Mouse (Mus musculus): ENCODE measurements at regions not wholly inside any gene's neighbourhood (a gene's known extent, or its start where the extent isn't known, plus 50 kb on each side); places are given as distances from the start of the nearest gene placed in this dataset.

DNA sequence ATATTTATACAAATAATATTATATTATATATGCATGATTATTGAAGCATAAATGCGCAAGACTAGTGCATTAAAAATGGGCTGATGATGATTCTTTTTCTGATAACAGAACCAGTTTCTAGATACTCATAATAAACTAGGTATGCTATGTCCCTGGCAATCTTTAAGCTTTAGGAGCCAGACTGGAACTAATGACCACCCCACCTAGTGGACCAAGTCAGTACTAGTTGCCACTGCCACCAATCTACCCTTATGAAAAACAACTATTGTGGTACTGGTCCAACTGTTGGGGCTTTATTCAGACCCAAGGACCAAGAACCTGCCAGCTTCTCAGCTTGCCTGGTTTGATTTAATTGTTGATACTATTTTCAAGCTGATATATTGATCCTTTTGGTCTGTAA lies 722.8 kb downstream of the Dach1 start:
- peak; percentile 38 for DNase-seq (ENCODE audit: low spot score)

GRCm38 (mm10) chr14:97440326-97440725 lies 729.2 kb downstream of the Dach1 start:
- no peak for DNase-seq (ENCODE audit: low spot score)

DNA sequence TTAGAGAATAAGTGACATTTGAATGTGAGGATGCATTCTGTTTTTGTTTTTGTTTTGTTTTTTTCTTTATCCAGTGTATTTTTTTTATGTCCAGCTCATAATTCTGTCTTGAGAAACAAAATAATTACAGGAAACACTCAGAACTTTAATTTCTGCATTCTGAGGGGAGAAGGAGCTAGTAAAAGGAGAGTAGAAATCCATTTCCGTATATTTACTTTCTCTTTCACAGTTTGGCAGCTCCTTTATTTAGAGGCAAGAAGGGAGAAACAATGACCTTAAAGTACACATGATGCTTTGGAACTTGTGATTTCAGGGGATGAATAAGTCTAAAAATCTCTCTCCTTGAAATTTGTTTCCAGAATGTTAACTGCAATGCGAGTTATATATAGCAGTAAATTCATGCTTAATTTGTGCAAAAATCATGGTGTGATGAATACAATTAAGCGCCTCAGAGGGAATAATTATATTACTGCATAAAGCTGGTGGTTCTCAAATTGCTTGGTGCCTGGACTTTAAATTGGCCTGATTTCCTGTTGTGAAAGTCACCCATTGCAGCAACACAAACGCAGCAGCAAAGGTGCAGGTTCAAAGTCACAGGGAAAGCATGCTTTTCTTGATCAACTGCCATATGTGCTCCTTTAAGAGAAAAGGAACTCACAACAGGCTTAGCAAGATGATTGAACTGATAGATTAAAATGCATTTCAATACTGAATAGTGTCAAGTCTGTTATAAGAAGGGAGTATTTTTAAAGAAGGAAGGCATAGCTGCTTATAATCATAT lies 733.9 kb downstream of the Dach1 start:
- no peak for DNase-seq (ENCODE audit: low spot score)

DNA sequence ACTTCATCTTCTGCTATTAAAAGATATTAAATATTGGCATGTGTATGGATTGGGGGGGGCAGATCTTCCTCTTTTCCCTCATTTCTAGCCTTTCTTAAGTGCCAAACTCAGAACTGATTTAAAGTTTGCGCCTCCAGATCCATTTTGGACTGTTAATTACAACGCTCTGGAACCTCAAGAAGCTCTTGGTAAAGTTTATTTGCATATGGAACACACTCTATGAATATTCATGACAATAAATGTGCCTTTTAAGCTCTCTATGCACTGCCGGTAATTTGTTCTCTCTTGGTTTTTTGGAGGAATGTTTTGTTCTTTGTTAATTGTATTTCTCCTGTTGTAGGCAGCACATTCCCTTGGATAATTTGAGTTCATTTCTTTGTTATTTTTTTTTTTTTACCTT lies 738.3 kb downstream of the Dach1 start:
- DNase-seq (ENCODE audit: low spot score), result no peak

- DNase-seq (ENCODE audit: low spot score), result peak; percentile 4
Measured at GRCm38 (mm10) chr14:97403176-97403795, 766.3 kb downstream of the Dach1 start.

GRCm38 (mm10) chr14:97396385-97396784 lies 773.2 kb downstream of the Dach1 start:
- peak; percentile 31 for DNase-seq (ENCODE audit: low spot score)

DNA sequence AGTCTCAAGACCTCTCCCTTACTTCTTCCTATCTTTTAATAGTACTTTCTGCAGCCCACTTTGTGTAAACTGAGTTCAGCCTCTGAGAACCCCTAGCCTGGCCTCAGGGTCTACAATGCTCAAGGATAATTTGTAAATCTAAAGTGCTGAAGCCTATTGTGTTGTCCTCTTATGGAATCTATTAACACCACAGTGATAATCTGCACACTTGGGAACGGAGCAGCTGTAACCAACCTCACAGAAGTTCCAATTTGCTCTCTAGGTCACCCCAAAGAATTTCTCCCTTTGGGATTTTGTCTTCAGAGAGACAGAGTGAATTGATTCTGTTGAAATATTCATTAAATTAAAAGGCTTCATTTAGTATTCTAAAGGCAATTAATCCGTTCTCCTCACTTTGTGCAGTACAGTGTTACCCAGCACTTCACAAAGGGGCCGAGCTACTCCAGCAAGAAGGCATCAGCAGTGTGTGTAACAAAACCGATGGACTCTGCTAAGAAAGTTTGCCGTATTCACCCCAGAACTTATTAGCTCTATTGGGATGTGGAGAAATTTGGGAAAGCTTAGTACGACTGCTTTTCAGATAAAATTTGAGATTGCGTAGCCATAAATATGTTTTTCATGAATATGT lies 773.7 kb downstream of the Dach1 start:
- peak; percentile 4 for DNase-seq (ENCODE audit: low spot score)

DNA sequence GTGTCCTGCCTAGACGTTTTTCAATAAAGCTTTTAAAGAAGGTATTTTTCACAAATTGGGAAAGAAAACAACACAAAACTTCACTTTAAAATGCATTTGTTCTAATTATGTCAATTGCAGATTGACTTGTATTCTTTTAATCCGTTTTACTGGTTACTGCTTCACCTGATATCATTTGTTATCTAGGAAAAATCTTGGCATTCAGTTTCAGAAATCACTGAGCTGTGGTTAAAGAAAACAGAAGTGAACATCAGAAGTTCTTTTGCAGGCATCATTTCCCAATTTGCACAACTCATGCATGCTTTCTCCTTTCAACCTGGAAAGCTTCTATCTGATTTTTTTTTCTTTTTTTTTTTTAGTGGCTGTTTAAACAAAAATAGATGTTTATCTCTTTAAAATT lies 780.6 kb downstream of the Dach1 start:
- DNase-seq (ENCODE audit: low spot score), result no peak

DNA sequence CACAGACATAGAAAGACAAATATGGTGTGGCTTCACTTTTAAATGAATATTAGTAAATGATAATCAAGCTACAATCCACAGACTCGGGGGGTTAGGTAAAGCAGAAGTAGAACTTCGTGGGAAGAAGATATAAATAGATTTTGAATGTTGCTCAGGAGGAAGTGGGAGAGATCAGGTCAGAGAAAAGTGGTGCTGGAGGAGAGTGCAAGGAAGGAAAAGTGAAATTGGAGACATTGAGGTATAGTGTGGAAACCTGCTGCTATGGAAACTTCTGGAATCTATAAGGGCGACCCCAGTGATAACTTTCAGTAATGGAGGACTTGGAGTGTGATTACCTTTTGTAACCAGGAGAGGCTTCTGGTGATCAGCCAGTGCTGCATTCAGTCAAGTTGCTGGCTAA lies 789.4 kb downstream of the Dach1 start:
- DNase-seq (ENCODE audit: low spot score), result no peak

- DNase-seq (ENCODE audit: low spot score), result no peak
Measured at GRCm38 (mm10) chr14:97356915-97357314, 812.6 kb downstream of the Dach1 start.

DNA sequence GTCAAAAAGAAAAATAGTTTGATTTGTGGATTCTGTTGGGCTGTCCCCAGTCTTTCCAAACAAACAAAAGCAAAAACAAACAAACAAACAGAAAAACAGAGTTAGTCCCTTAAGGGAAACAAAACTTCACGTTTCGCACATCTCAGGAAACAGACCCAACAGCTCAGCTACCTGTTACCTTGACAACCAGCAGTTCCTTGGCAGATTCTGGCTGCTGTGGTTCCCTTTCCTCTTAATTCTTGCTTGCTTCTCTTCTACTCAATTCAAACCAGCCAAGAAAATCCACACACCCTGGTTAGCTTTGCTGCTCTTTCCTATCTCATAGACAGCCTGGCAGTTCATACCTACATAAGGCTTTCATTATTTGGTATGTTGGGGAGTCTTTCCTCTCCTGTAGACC lies 821.6 kb downstream of the Dach1 start:
- DNase-seq (ENCODE audit: low spot score), result no peak

DNA sequence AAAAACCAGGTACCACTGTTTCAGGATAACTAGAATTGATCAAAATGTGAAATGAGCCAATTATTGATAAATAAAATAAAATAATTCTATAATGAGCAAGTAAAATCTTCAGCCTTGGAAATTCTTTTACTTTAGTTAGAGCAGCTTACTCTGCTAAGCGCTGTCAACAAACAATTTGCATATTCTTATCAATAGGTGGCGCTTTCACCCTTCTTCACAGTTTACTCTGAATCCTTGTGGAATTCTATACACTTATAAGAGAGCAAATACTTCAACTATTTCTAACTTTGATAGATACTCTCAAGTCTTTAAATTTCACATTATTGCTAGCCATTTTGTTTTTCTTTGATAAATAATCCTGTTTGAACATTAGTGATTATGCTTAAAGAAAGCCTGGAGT lies 812.5 kb upstream of the Klhl1 start:
- DNase-seq (ENCODE audit: low spot score), result peak; percentile 51

- DNase-seq (ENCODE audit: low spot score), result peak; percentile 9
Measured at GRCm38 (mm10) chr14:97329979-97330378, 811.1 kb upstream of the Klhl1 start.

GRCm38 (mm10) chr14:97293109-97293508 lies 774.2 kb upstream of the Klhl1 start:
- DNase-seq (ENCODE audit: low spot score), result no peak

- DNase-seq (ENCODE audit: low spot score), result no peak
Measured at GRCm38 (mm10) chr14:97287447-97287846, 768.5 kb upstream of the Klhl1 start.

DNA sequence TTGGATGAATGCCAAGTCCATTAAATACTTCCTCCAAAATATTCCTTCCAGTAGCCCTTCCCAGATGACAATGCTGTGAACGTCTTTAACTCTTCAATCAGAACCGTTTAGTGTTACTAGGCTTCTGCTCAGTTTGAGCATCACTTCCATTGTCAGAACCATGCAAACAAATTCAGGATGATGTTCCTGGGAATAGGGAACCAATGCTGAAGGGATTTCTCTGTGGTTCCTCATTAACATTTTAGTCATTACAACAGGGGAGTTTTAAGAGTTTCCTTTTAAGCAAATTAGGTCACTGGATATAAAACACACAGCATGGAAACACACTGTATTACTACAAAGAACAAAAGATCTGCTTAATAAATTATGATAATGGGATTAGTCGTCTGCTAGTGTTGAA lies 739.6 kb upstream of the Klhl1 start:
- no peak for DNase-seq (ENCODE audit: low spot score)
